8 mouse cellular contexts compared by ENCODE assay signal in the genomic region with DNA sequence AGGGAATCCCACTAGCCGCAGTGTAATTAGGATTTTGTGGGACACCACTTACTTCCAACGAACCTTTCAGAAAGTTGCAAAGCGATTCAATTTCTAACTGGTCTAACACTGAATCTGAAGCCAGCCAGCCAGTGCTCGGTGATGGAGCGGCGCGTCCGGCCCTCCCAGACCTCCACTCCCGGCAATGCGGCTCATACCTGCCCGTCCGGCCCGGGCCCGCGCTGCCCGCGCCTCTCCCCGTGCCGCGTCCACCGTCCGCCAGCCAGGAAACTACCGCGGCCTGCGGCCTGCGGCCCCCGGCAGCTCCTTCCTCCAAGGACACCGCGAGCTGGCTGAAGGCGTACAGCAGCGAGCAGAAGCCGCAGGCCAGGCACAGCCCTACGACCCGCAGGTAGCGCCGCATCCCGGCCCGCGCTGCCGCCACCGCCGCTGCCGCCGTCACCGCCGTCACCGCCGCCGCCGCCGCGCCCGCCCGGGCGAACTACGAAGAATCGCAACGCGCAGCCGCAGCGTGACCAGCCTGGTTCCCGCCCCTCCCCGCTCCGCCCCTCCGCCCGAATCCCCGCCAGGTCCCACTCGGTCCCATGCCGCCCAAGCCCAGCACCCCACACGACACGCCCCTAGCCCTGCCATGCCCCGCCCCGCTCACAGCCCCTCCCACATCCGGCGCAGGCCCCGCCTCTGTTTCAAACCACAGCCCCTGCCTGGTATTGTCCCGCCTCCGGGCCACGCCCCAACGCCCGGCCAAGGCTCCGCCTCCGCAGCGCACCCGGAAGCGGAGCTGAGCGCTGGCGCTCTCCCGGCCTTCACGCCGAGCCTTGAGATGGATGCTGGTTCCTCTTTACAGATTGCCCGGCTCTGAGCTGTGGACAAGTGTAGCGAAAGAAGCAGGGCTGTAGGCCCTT. TPM values are rescaled to one million over a fixed set of nuclear protein-coding genes. Genes with fewer than 3 reads are reported as not detected.
DNase-seq lines count a peak whose midpoint lies in the region; ATAC-seq and TF ChIP-seq lines count a peak whose summit lies in the region.

A gene (minus strand): TSS at position 501 of the 905 bp plus-strand sequence.

- H3K4me1 ChIP-seq in bone marrow, adult 2 months (ENCODE audit: control insufficient read depth, insufficient read depth, low read length), result peaks cover 2% of the 10 kb centered on the region
- peaks cover 19% of the 10 kb centered on the region for H3K4me1 ChIP-seq in embryonic facial prominence, embryonic 15.5 days
- H3K4me1 ChIP-seq in limb, embryonic 14.5 days (ENCODE audit: control insufficient read depth, insufficient read depth, low read length), result peaks cover 27% of the 10 kb centered on the region
- peaks cover 4% of the 10 kb centered on the region; the same call in 1 of the 2 replicates for H3K4me1 ChIP-seq in midbrain, postnatal 0 days (ENCODE audit: insufficient read depth, low read length)

- peak; percentile 97 for DNase-seq in 416B (ENCODE audit: low read depth)
- peak; percentile 100 for DNase-seq in heart, adult 8-10 months (ENCODE audit: low spot score)
- DNase-seq in kidney, adult 9 months, result peak; percentile 100
- DNase-seq in limb, embryonic 14.5 days (ENCODE audit: low spot score), result peak; percentile 95
- peak; percentile 97 for DNase-seq in midbrain, postnatal 0 days (ENCODE audit: low spot score)
- DNase-seq in spleen, postnatal 14 days (ENCODE audit: low spot score in 2 of 2), result peak; percentile 100

- H3K36me3 ChIP-seq in embryonic facial prominence, embryonic 15.5 days, result no peaks in the 10 kb centered on the region
- 0 out of 2 replicates have a peak, but pooled peaks cover 6% of the 10 kb centered on the region for H3K36me3 ChIP-seq in limb, embryonic 14.5 days (ENCODE audit: control insufficient read depth, insufficient read depth, low read length)
- H3K36me3 ChIP-seq in midbrain, postnatal 0 days (ENCODE audit: insufficient read depth, low read length), result 0 out of 2 replicates have a peak, but pooled peaks cover 5% of the 10 kb centered on the region

- peak within 1 kb of the TSS; percentile 79 for H3K4me3 ChIP-seq in bone marrow, adult 2 months (replicated peaks; ENCODE audit: control insufficient read depth, low read depth, low read length)
- H3K4me3 ChIP-seq in embryonic facial prominence, embryonic 15.5 days (replicated peaks), result peak within 1 kb of the TSS; percentile 79
- H3K4me3 ChIP-seq in limb, embryonic 14.5 days (replicated peaks; ENCODE audit: low read length), result peak within 1 kb of the TSS; percentile 76
- H3K4me3 ChIP-seq in midbrain, postnatal 0 days (ENCODE audit: low read depth, low read length), result peak within 1 kb of the TSS; percentile 77

- peak within 1 kb of the TSS; percentile 92 for H3K27ac ChIP-seq in bone marrow, adult 2 months (ENCODE audit: control insufficient read depth, insufficient read depth, low read depth, low read length, poor library complexity)
- peak within 1 kb of the TSS; percentile 94 for H3K27ac ChIP-seq in embryonic facial prominence, embryonic 15.5 days (replicated peaks)
- peak within 1 kb of the TSS; percentile 87 for H3K27ac ChIP-seq in limb, embryonic 14.5 days (replicated peaks; ENCODE audit: low read depth, low read length)
- H3K27ac ChIP-seq in midbrain, postnatal 0 days (ENCODE audit: low read depth, low read length), result peak within 1 kb of the TSS; percentile 79

- H3K9me3 ChIP-seq in embryonic facial prominence, embryonic 15.5 days (replicated peaks), result no peaks in the 10 kb centered on the region
- no peaks in the 10 kb centered on the region for H3K9me3 ChIP-seq in limb, embryonic 14.5 days (ENCODE audit: control insufficient read depth, low read length)
- H3K9me3 ChIP-seq in midbrain, postnatal 0 days (ENCODE audit: low read length), result no peaks in the 10 kb centered on the region

- peak within 1 kb of the TSS; percentile 88 for H3K4me2 ChIP-seq in embryonic facial prominence, embryonic 15.5 days (replicated peaks)
- peak within 1 kb of the TSS; percentile 73 for H3K4me2 ChIP-seq in limb, embryonic 14.5 days (replicated peaks; ENCODE audit: low read depth, low read length, severe bottlenecking)
- peak within 1 kb of the TSS; percentile 87 for H3K4me2 ChIP-seq in midbrain, postnatal 0 days (ENCODE audit: low read depth, low read length, poor library complexity, severe bottlenecking)

- WGBS in bone marrow, adult 2 months, result under 1% methylated on average over 90 of the region's 93 CpGs
- under 1% methylated on average over 84 of the region's 93 CpGs for WGBS in embryonic facial prominence, embryonic 15.5 days
- under 1% methylated on average over 48 of the region's 93 CpGs for WGBS in limb, embryonic 14.5 days
- WGBS in midbrain, postnatal 0 days, result under 1% methylated on average over 72 of the region's 93 CpGs

- no peaks in the 10 kb centered on the region for H3K27me3 ChIP-seq in embryonic facial prominence, embryonic 15.5 days
- no peaks in the 10 kb centered on the region for H3K27me3 ChIP-seq in limb, embryonic 14.5 days (ENCODE audit: control insufficient read depth, insufficient read depth, low read length)
- H3K27me3 ChIP-seq in midbrain, postnatal 0 days (ENCODE audit: insufficient read depth, low read length), result no peaks in the 10 kb centered on the region

- peak; percentile 99 for ATAC-seq in embryonic facial prominence, embryonic 15.5 days (ENCODE audit: insufficient number of reproducible peaks, low FRiP score, low TSS enrichment, low read depth)
- ATAC-seq in limb, embryonic 14.5 days (ENCODE audit: low FRiP score, low read depth), result peak; percentile 98
- peak; percentile 98 for ATAC-seq in midbrain, postnatal 0 days (ENCODE audit: low FRiP score)

- peak within 1 kb of the TSS; percentile 89 for H3K9ac ChIP-seq in embryonic facial prominence, embryonic 15.5 days
- peak within 1 kb of the TSS; percentile 84 for H3K9ac ChIP-seq in limb, embryonic 14.5 days (ENCODE audit: low read depth, low read length, severe bottlenecking)
- peak within 1 kb of the TSS; percentile 72 for H3K9ac ChIP-seq in midbrain, postnatal 0 days (replicated peaks; ENCODE audit: low read length, poor library complexity, severe bottlenecking)

- TF ChIP-seq CTCF in bone marrow, adult 2 months (IDR thresholded peaks at IDR 0.05; ENCODE audit: control insufficient read depth, insufficient read depth, low read length), result no peak
- TF ChIP-seq CTCF in midbrain, postnatal 0 days (IDR thresholded peaks at IDR 0.05), result no peak

- peak; percentile 92 for TF ChIP-seq POLR2A in bone marrow, adult 2 months (IDR thresholded peaks at IDR 0.05; ENCODE audit: borderline replicate concordance, control insufficient read depth, low read depth, low read length)
- peak; percentile 38; the same call in 1 of the 2 replicates for TF ChIP-seq POLR2A in limb, embryonic 14.5 days (IDR thresholded peaks at IDR 0.05; ENCODE audit: borderline replicate concordance, extremely low read depth, insufficient read depth, insufficient read length)

RNA-seq across cellular contexts. Expression of the gene that starts here (rescaled TPM):
- 6.5 and 9.6 TPM in 2 replicates for polyA plus RNA-seq in bone marrow, adult 2 months (2011; ENCODE audit: insufficient read depth, insufficient read length, low replicate concordance, missing spikeins)
- 12.5 and 13.4 TPM in 2 replicates for polyA plus RNA-seq in embryonic facial prominence, embryonic 15.5 days (2015; fragmentation: Nextera tagmentation; extraction: Ambion mirVana)
- 10 to 100 TPM in 3 of 4 experiments, 1 to 10 TPM in 1; 9.5 to 12.4 (median 11.0) TPM for total RNA-seq in heart, adult 8-10 months (2022)
- 13.7 and 18.7 TPM in 2 replicates for polyA plus RNA-seq in limb, embryonic 14.5 days (2012; rRNA removed)
- 17.4 and 17.5 TPM in 2 replicates for polyA plus RNA-seq in limb, embryonic 14.5 days (2014; fragmentation: Nextera tagmentation; extraction: Ambion mirVana)
- total RNA-seq in midbrain, postnatal 0 days (2014; rRNA removed), result 5.0 and 7.7 TPM in 2 replicates
- polyA plus RNA-seq in midbrain, postnatal 0 days (2015; fragmentation: Nextera tagmentation; extraction: Ambion mirVana), result 2.8 and 3.8 TPM in 2 replicates

Comparison
In these comparisons a context has a peak if more than half of its experiments do, and no peak if none do; other contexts are left out.
1. Peak in every context shown above with its lines: DNase-seq, ATAC-seq, H3K4me3 ChIP-seq and H3K27ac ChIP-seq.